Mouse (Mus musculus) embryo, embryonic 10 days (tissue): ENCODE results near the gene Corin.

Experiments
- DNase-seq: peaks from one replicate; pipeline ENCODE4 v3.0.0-alpha.2; 2015; ENCODE audit warnings: low spot score

Corin gene

DNA sequence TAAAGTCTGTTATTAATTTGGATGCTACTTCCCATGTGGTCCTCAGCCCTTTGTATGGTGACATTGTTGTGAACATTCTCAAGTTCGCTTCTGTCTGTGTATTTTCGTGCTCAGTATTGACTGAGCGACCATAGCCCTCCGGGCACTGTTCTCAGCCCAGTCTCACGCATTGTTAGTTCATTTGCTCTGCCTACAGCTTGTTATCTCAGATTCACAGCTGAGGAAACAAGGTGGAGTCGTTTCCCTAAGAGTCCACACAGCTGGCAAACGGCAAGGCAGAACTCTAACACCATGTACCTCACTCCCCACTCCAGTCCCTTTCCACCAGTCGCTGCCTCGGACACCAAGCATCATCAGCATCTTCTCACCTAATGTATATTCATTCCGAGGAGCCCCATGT is 63.1 kb downstream of the Corin start:
- no peak for DNase-seq

GRCm38 (mm10) chr5:72435085-72435484 is 69.2 kb downstream of the Corin start:
- DNase-seq, result no peak

DNA sequence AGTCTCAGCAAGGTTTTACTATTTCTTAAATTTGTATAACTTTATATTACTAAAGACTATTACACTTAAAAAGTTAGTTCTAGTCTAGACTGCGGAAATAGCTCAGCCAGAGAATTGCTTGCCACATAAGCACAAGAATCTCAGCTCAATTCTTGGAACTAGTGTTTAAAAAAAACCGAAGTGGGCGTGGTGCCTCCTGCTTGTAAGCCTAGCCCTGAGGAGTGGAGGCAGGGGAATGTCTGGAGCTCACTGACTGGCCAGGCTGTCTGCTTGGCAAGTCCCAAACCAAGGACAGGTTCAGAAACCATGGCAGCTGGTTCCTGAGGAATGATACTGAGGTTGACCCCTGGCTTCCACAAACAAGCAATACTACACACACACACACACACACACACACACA is 72.4 kb downstream of the Corin start:
- no peak for DNase-seq

DNA sequence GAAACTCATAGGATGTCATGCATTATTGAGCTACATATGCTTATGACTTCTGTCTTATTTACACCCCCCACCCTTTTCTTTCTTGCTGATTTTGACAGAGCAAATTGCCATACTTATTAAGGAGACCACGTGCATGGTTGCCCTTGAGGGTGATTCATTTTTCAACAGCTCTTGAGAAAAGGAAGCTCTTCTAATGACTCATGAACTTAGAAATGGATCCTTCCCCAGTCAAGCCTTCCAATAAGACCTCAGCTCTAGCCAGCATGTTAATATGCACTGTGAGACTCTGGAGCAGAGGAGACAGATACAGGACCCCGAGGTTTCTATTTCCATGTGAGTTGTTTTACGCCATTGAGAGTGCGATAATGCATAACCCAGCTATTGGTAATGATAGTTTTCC is 76.7 kb downstream of the Corin start:
- no peak for DNase-seq

GRCm38 (mm10) chr5:72425342-72426010 is 78.8 kb downstream of the Corin start:
- DNase-seq, result no peak

- DNase-seq, result peak; percentile 60
Measured at GRCm38 (mm10) chr5:72411874-72412329, 92.4 kb downstream of the Corin start.

- DNase-seq, result no peak
Measured at GRCm38 (mm10) chr5:72410841-72411240, 93.4 kb downstream of the Corin start.

DNA sequence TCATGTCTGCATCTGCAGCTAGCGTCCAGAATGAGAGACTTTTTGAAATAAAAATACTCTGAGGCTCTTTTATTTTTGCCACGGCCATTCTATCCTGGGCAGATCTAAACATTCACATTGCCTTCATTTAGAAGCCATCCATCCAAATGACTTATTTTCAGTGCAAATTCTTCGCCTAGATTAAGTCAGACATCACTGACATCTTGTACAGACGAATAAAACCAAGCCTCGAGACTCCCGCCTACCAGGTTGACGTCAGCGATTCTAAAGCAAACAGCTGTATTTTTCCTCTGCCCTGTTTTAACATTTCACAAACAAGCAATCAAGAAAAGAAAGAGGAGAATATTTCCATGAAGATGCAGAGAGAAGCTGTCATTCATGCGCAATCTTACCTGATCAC is 100.9 kb downstream of the Corin start:
- DNase-seq, result no peak

- DNase-seq, result no peak
Measured at GRCm38 (mm10) chr5:72402913-72403312, 101.4 kb downstream of the Corin start.

DNA sequence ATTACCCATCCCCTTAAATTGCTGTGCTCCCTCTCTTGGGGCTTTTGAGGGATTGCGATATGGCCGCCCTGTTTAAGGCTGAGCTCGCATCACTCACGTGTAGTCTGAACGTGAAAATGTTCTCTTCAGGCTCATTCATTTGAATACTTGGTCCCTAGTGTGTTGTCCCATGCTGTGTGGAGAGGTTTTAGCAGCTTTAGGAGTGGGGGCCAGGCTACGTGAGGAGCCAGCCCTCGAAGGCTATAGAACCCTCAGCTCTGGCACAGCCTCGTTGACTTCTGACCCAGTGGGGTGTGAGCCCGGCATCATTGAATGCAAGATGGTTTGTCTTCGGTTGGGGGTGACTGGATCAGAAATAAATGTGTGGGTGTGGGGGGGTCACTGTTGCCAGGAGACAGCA is 102.5 kb downstream of the Corin start:
- no peak for DNase-seq

DNA sequence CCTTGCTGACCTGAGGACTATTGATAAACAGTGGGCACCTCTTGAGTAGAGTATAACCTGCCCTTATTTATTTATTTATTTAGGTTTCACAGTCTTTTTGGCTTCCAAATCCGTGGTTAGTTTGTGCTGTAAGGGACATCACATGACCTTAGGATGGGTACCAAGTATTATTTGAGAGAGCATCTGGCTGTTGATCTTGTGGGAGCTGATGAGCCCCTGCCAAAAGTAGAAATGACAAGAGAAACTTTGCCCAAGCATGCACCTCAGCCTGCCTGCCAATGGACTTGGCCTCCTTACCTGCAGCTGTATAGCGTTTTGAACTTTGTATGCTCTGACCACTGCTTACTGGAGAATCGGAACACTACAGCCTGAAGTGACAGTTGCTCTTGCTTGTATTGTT is 103.0 kb downstream of the Corin start:
- no peak for DNase-seq

- no peak for DNase-seq
Measured at GRCm38 (mm10) chr5:72382148-72382547, 122.1 kb downstream of the Corin start.

DNA sequence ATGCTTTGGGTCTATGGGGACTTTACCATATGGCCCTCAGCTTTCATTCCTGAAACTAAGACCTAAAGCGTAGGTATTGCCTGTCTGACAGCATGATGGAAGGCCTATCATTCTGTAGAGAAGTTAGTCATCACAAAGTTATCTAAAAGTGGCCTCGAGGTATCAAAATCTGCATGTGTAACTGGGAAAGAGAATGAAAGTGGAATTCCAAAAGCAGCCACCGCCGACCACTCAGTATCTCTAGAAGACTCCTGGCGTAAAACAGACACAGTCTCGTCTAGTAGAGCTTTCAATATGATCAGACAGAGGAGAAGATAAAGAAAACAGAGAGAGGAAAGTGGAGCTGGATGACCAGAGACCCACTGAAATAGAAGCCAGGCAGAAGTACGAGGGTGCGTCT is 123.7 kb downstream of the Corin start:
- no peak for DNase-seq

- no peak for DNase-seq
Measured at GRCm38 (mm10) chr5:72368004-72368403, 136.3 kb downstream of the Corin start.

- DNase-seq, result no peak
Measured at GRCm38 (mm10) chr5:72365801-72366200, 138.5 kb downstream of the Corin start.

GRCm38 (mm10) chr5:72363838-72364237 is 140.4 kb downstream of the Corin start:
- no peak for DNase-seq

DNA sequence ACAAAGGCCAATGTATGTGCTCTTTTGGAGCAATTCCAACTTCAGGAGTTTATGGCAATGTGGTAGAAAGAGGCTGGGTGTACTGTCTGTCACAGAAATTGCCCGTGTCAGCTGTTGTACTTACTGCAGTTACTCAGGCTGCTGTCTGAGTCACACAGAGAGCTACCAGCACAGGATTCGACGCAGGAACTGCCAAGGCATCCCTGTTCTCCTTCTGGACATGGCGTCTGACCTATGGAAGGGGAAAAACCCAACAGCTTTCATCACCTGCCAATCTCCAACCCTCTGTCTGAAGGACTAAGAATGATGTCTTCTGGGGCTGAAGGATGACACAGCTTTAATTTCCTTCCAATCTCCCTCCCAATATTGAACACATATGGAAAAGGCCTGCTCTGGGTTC is 150.5 kb downstream of the Corin start:
- no peak for DNase-seq

DNA sequence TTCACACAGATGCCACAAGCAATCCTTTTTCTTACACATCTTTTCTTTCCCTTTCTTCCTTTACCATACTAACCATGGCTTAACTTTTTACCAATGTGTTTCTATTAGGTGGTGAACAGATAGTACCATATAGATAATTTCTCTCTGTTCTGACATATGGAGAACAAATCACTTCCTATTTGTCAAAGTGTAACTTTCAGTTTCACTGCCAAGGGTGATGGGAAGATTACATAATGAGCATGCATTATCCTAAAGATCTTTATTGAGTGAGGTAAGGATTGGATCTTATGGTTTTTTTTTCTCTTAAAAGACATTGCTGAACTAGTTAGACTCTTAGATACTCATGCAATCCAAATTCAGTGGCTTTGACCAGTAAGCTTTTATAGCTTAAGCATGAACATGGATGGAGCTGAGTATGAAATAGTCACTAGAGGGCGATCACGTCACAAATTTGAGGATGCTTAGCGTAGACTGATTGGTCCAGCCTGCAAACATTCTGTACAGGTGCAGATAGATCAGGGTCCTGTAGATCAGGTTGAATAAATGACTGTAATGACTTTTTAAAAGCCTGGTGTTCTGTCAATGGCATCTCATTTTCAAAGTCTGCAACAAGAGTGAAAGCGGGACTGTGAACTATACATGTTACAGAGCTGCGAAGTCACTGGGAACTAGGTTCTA is 154.1 kb downstream of the Corin start:
- peak; percentile 90 for DNase-seq

- no peak for DNase-seq
Measured at GRCm38 (mm10) chr5:72348591-72348990, 155.7 kb downstream of the Corin start.

- no peak for DNase-seq
Measured at GRCm38 (mm10) chr5:72335873-72336272, 168.4 kb downstream of the Corin start.

DNA sequence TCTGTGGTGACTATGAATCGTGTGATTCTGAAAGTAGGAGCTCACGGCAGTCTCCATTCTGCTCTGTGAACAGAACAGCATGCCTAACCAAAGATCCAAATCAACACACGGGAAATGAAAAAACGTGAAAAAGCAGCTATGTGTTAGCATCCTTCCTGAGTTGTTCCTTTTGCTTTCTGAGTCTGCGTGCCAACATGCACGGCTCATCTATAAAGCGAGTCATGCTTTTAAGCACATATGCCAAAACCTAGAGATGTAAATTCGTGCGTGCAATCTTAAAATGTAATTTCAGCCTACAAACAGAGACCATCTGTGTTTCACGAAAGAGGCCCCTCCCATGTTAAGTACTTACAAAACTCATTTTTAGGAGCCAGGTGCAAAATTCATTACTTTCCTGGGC is 171.4 kb downstream of the Corin start:
- DNase-seq, result no peak

- no peak for DNase-seq
Measured at GRCm38 (mm10) chr5:72331217-72331616, 173.1 kb downstream of the Corin start.

DNA sequence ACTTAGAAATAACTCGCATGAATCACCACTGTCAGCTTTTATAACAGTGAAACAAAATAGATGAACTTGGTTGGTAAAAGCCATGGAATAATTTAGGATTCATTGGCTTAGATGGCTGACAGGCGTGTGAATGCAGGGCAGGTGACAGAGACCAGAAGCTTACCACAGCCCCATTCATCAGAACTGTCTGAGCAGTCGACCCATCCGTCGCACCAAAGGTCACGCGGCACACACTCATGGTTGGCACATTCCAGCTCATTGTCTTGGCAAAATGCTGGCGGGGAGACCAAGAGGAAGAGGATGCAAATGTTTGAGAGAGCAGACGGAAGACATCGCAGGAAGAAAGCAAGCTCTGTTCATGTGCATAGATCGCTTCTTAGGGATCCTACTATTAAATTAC is 173.6 kb downstream of the Corin start:
- peak; percentile 44 for DNase-seq

- peak; percentile 49 for DNase-seq
Measured at GRCm38 (mm10) chr5:72329453-72329852, 174.8 kb downstream of the Corin start.
